Mouse (Mus musculus): ENCODE measurements around the gene Tead2.

DNA sequence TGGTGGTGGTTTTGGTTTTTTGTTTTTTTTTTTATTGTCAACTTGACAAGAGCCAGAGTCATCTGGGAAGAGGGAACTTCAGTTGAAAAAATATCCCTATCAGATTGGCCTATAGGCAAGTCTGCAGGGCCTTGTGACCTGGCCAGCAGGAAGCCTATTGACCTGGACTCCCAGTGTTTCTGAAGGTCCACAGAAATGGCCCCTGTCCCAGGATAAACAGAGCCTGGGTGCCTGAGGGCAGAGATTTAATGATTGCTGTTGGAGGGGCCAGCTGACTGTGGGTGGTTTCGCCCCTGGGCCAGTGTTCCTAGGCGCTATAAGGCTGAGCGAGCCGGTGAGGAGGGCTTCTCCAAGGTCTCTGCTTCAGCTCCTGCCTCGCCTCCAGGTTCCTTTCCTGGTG lies 1.8 kb upstream of the Tead2 start:
- TF ChIP-seq CTCF (IDR thresholded peaks at IDR 0.05; ENCODE audit: insufficient read depth, low read length) (no peak), POLR2A (IDR thresholded peaks at IDR 0.05; ENCODE audit: borderline replicate concordance, extremely low read depth, low read depth, low read length) (no peak)

Measured in lung, adult 2 months (tissue).